Mouse (Mus musculus) embryonic stem cell, embryonic (primary cell): ENCODE measurements around the gene Il17c.

ENCODE experiments used
- CTCF ChIA-PET, 4 experiments: fragments of 300-600 bp in 2 of 4; fragments of 350-600 bp in 2 of 4; sonication (Branson Sonifier 250); formaldehyde crosslinking; loops; one replicate each; lab custom pipeline; 2022; ENCODE audit warnings: inconsistent platforms in 2 of 4; lab: Charles Lee
- POLR2A ChIA-PET, 4 experiments: fragments of 300-600 bp in 2 of 4; fragments of 350-600 bp in 2 of 4; sonication (Branson Sonifier 250); formaldehyde crosslinking; loops; one replicate each; lab custom pipeline; 2022; ENCODE audit warnings: antibody characterized with exemption in 4 of 4, inconsistent platforms in 1 of 4; lab: Charles Lee

The Il17c gene

DNA sequence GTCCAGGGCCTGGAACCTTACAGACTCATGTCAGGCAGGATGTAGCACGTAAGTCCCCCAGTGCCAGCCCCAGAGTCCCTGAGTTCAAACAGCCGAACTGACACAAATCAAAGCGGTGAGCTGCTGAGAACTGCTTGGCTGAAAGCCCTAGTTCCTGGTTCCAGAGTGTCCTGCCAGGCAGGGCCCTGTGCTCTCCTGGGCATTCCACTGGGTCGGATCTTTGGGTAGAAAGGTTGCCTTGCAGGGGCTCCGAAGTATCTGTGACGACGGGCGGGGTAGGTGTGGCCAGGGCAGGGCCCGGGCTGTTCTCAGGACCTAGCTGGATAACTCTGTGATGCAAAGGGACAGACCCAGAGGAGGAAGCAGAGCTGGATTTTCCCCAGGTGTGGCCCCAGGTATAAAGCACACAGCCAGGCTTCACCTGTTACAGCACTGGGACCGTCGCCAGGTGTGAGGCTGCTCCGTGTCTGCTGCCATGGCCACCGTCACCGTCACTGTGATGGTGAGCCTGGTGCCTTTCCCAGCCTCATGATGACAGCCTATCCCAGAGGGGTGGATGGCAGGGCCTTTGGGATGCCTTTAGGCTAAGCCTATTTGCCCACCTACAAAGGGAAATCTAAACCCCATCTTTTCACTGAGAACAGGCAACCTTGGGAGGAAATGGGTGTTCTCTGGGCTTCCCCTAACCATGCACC is at the start of gene Il17c:
Il17c (plus strand) TSS at position 645 of the 695 bp plus-strand sequence.
- POLR2A ChIA-PET: interaction anchor here in 2 of 4 experiments (0.6 to 4.2 kb wide), 5 partner anchors 9 to 45 kb away, joined by 3 to 48 read pairs (median 13); partner anchors contain the start of genes Cyba (in 2 of the 2) and Zc3h18 (in 1 of the 2)
- CTCF ChIA-PET: interaction anchor here in 1 of 4 experiments (0.6 kb wide), 1 partner anchor 21 kb away, joined by 3 read pairs; no protein-coding TSS in a partner anchor

- POLR2A ChIA-PET: interaction anchor here in 3 of 4 experiments (0.7 to 2.8 kb wide), 9 partner anchors 11 to 1706 kb away, joined by 3 to 8 read pairs (median 3); partner anchors contain the start of gene Zfpm1 (in 1 of the 3)
- CTCF ChIA-PET: interaction anchor here in 2 of 4 experiments (0.8 to 1.5 kb wide), 3 partner anchors 85 to 397 kb away, joined by 3 read pairs; no protein-coding TSS in a partner anchor
These were observed 46.5 kb upstream of the Il17c start for GRCm38 (mm10) chr8:122375320-122375719.

GRCm38 (mm10) chr8:122375751-122376364 is 46.0 kb upstream of the Il17c start:
- POLR2A ChIA-PET: interaction anchor here in 2 of 4 experiments (0.7 to 5.2 kb wide), 11 partner anchors 11 to 834 kb away, joined by 3 to 39 read pairs (median 3); partner anchors contain the start of genes Il17c (in 1 of the 2), Mvd (in 1 of the 2) and Zfpm1 (in 1 of the 2)
- CTCF ChIA-PET: interaction anchor here in 2 of 4 experiments (0.7 to 1.5 kb wide), 4 partner anchors 96 to 398 kb away, joined by 3 to 6 read pairs (median 4); no protein-coding TSS in a partner anchor

DNA sequence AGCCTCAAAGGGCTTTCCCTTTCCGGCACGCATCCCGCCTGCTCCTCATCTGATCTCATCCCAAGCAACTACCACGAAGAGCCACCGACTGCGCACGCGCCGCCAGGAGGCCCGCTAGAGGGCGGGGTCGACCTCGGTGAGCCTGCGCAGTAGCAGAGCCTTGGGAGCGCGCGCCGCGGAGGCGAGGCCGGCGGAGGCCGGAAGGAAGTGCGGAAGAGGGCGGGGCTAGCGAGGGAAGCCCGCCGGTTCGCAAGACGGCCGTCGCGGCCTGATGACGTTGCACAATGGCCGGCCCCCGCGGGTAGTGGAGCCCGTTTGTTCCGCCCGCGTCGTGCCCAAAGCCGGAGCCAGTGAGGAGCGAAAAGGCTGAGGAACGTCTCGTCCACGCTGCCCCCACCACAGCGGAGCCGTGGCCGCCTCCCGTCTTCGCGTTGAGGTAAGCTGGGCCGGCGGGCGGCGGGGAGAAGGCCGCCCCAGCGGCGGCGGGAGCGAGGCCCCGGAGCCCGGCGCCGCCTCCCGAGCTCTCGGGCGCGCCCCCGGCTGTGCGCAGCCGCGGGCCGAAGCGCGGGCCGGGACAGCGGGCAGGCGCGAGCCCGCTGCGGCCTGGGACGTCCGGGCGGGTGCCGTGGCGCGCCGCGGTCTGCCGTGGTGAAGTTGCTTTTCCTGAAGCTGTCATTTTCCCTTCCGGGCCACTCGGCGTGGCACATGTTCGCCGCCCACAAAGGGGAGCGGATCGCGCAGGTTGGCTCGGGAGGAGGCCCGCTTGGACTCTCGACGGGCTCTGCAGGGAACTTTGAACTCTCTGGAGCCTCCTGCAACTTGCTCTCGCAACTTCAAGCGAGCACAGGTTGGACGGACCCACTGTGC is 45.2 kb upstream of the Il17c start, which contains the start of gene Zc3h18:
Zc3h18 (plus strand) TSS at position 245 of the 867 bp plus-strand sequence.
- POLR2A ChIA-PET: interaction anchor here in 3 of 4 experiments (0.8 to 5.2 kb wide), 28 partner anchors 7 to 525 kb away, joined by 3 to 39 read pairs (median 4); partner anchors contain the start of genes Cyba (in 2 of the 3), Mvd (in 2 of the 3), Cdt1 (in 1 of the 3) and Il17c (in 1 of the 3)
- CTCF ChIA-PET: interaction anchor here in 2 of 4 experiments (0.6 to 1.5 kb wide), 4 partner anchors 97 to 802 kb away, joined by 3 to 6 read pairs (median 4); no protein-coding TSS in a partner anchor

DNA sequence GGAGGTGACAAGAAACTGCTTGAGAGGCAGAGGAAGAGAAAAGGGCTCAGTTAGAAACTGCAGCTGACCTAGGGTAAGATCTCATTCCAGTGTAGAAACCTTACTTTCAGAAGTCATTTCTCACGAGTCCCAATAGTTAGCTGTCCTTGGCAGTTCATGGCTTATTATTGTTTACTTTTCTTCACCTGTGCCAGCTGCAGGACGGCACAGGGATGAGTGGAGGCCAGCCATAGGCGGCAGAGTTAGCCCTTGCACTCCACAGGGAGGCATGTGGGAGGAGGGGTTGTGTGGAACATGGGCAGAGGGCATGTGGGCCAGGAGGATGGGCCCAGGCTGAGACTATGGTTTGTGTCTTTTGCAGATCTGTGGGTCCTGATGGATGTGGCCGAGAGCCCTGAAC is 38.8 kb upstream of the Il17c start:
- ChIA-PET POLR2A (interaction anchor here in 1 of 4 experiments (0.6 kb wide), 1 partner anchor 9 kb away, joined by 3 read pairs; no protein-coding TSS in a partner anchor), CTCF (no interaction called here)

- POLR2A ChIA-PET: interaction anchor here in 3 of 4 experiments (0.5 to 5.1 kb wide), 6 partner anchors 10 to 513 kb away, joined by 3 to 39 read pairs (median 6); partner anchors contain the start of gene Zc3h18 (in 2 of the 3)
- CTCF ChIA-PET: interaction anchor here in 3 of 4 experiments (0.5 to 1.6 kb wide), 9 partner anchors 8 to 160 kb away, joined by 3 to 6 read pairs (median 4); no protein-coding TSS in a partner anchor
These were observed 32.5 kb upstream of the Il17c start for GRCm38 (mm10) chr8:122389357-122389756.

- ChIA-PET POLR2A (interaction anchor here in 2 of 4 experiments (0.6 to 5.1 kb wide), 7 partner anchors 12 to 304 kb away, joined by 3 to 39 read pairs (median 4); partner anchors contain the start of genes Mvd (in 1 of the 2) and Zc3h18 (in 1 of the 2)), CTCF (interaction anchor here in 2 of 4 experiments (0.6 kb wide), 2 partner anchors 412 to 458 kb away, joined by 10 to 15 read pairs; no protein-coding TSS in a partner anchor)
These were observed 31.1 kb upstream of the Il17c start for GRCm38 (mm10) chr8:122390758-122391157.

DNA sequence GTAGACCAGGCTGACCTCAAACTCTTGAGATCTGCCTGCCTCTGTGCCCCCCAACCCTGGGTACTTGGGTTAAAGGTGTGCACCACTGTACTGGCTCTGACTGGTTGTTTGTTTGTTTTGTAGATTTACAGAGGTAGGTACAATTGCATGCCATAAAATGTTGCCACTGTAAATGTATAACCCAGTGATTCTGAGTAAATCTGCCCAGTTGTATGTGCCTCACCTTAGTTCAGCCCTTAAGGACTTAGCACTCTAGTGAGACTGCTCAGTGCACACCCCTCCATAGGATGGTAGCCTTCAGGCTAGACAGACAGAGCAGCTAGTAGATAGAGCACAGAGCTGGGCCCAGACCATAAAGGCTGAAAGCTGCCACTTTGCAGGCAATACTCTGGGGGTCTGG is 28.1 kb upstream of the Il17c start:
- ChIA-PET POLR2A (no interaction called here), CTCF (interaction anchor here in 1 of 4 experiments (0.6 kb wide), 1 partner anchor 1148 kb away, joined by 5 read pairs; no protein-coding TSS in a partner anchor)

DNA sequence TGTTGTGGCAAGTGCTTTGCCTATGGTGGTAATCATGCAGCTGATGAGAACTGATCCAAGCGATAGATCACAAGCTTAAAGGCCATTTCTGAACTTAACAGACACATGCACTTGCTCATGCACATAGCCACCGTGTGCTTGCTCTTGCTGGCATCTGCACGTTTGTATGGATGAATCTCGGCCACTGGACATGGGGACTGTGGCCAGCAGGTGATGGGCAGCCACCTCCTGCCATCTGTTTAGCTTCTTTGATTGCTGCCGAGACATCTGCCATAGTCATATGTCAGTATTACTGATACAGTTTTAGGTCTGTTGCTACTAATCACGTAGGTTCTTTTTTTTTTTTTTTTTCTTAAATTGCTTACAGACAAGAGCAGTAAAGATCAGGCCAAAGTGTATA is 26.5 kb upstream of the Il17c start:
- ChIA-PET CTCF (no interaction called here), POLR2A (interaction anchor here in 3 of 4 experiments (0.7 to 1.3 kb wide), 6 partner anchors 9 to 464 kb away, joined by 3 to 7 read pairs (median 4); no protein-coding TSS in a partner anchor)

DNA sequence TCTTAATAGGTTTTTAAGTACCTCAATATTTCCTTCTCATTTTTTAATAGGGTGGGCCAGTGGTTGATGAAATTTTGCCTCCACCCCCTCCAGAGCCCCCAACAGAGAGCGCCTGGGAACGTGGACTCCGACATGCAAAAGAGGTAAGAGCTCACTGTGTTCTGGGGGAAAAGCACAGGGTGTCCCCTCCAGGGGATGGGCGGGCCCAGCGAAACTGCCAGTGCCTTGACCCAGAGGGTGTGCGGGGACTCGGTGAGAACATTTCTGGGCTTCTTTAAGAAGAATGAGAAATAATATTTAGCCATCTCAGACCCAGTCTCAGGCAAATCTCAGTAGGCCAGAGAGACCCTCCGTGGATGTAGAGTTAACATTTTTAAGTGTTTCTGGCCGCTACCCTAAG is 23.6 kb upstream of the Il17c start:
- ChIA-PET CTCF (interaction anchor here in 3 of 4 experiments (0.6 to 1.7 kb wide), 5 partner anchors 9 to 100 kb away, joined by 3 to 20 read pairs (median 4); no protein-coding TSS in a partner anchor), POLR2A (interaction anchor here in 3 of 4 experiments (0.6 to 2.6 kb wide), 7 partner anchors 11 to 293 kb away, joined by 3 to 6 read pairs (median 5); partner anchors contain the start of genes Cyba (in 1 of the 3) and Zc3h18 (in 1 of the 3))

DNA sequence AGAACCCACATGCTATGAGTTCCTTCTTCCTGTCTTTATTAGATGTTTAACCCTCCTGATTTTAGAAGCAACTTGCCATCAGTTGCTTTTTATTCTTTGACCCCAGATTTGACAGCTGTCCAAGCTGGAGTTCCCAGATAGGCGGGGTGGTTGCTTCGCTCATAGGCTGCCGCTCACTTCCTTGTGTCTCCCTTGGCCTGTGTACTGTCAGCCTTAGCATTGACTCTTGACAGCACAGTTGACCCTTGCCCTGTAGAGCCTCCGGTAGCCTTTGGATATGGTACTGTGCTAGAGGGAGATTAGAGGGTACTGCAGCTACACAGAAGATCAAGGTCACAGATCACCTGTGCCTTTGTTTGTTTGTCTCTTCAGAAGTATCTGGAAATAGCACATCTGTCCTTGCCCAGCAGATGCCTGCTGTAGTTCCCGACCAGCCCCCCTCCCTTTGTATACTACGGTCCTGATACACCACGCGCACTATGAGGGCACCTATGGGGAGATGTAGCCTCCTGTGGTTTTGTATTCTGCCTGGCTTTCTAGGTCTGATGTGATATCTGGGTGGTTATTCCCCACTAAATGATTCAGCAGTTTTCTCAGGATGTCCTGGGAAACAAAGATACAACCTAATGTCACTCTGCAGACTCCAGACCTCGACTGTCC is 16.5 kb upstream of the Il17c start:
- CTCF ChIA-PET: interaction anchor here in 1 of 4 experiments (0.5 kb wide), 1 partner anchor 363 kb away, joined by 3 read pairs; no protein-coding TSS in a partner anchor

GRCm38 (mm10) chr8:122407678-122408077 is 14.1 kb upstream of the Il17c start:
- ChIA-PET CTCF (no interaction called here), POLR2A (interaction anchor here in 1 of 4 experiments (1.5 kb wide), 1 partner anchor 16 kb away, joined by 5 read pairs; no protein-coding TSS in a partner anchor)

More for the DNA sequence above, 16.5 kb upstream of the Il17c start:
- POLR2A ChIA-PET: interaction anchor here in 2 of 4 experiments (0.8 to 1.7 kb wide), 5 partner anchors 9 to 18 kb away, joined by 3 to 4 read pairs (median 3); no protein-coding TSS in a partner anchor

DNA sequence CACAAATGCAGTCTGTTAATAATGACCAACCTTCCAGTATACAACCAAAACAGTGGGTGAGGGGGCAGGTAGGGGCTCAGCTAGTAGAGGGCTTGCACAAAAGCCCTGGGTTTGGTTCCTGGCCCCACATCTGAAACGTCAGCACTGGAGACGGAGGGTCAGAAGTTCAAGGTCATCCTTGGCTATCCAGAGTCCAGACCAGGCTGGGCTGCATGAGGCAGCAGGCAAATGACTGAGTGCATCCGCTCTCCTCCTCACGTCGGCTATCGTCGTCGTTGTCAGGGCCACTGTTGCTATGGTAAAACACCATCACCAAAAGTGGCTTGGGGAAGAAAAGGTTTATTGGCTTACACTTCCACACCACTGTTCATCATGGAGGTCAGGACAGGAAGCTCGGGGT is 7.5 kb upstream of the Il17c start:
- CTCF ChIA-PET: interaction anchor here in 2 of 4 experiments (0.6 to 0.9 kb wide), 3 partner anchors 22 to 61 kb away, joined by 3 to 5 read pairs (median 3); partner anchors contain the start of gene Mvd (in 1 of the 2)
- POLR2A ChIA-PET: interaction anchor here in 3 of 4 experiments (0.6 to 4.0 kb wide), 11 partner anchors 8 to 109 kb away, joined by 3 to 21 read pairs (median 5); partner anchors contain the start of genes Cyba (in 1 of the 3) and Il17c (in 1 of the 3)

DNA sequence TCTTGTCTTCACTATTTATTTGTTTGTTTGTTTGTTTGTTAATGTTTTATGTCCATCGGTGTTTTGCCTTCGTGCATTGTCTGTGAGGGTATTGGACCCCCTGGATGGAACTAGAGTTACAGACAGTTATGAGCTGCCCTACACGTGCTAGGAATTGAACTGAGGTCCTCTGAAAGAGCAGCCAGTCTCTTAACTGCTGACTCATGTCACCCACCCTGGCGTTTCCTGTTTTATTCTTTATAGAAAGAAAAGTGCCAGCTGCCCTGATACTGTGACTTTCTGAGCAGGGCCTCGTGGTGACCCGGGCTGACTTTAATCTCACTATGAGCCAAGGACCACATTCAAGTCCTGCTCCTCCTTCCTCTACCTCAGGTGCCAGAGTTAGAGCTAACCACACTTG is 6.3 kb upstream of the Il17c start:
- CTCF ChIA-PET: no interaction called here

DNA sequence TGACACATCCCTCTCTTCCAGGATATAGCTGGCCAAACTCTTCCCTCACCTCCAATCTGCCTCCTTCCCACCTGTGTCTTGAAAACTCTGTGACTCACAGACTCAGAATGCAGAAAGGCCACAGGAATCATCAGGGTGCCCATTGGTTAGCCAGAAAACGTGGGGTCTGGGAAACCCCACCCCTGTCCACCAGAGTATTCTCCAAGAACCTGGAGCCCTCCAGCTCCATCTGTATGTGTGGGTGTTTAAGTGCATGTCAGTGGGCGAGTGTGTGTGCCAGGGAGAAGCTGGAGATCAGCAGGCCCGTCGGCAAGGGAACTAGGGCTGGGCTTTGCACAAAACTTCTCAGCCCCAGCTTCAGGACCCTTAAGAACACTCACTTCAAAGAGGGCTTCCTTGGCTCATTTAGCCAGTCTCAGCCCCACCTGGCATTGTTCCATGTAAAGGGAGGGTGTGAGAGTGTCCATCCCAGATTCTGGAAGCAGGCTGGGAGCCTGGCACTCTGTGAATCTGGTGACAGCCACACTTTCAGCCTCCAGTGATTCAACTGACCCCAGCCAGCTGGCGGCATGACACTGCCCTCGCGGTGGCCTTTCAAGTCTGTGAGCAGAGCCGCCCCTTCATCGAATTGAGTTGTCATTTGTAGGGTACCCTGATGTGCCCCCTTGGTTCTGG is 1.8 kb upstream of the Il17c start:
- POLR2A ChIA-PET: interaction anchor here in 2 of 4 experiments (0.8 to 2.3 kb wide), 2 partner anchors 12 to 13 kb away, joined by 3 to 13 read pairs; partner anchors contain the start of gene Cyba (in 2 of the 2)

More for the DNA sequence above, 6.3 kb upstream of the Il17c start:
- POLR2A ChIA-PET: interaction anchor here in 2 of 4 experiments (1.0 to 2.9 kb wide), 4 partner anchors 8 to 38 kb away, joined by 4 to 14 read pairs (median 8); no protein-coding TSS in a partner anchor

More for the DNA sequence above, 1.8 kb upstream of the Il17c start:
- CTCF ChIA-PET: interaction anchor here in 1 of 4 experiments (0.7 kb wide), 1 partner anchor 11 kb away, joined by 3 read pairs; no protein-coding TSS in a partner anchor
